Mouse (Mus musculus) layer of hippocampus, adult 2 months (tissue): ENCODE results near the gene Tcp10c. TPM values are rescaled to one million over a fixed set of nuclear protein-coding genes. Genes with fewer than 3 reads are reported as not detected.

ENCODE experiments used
- total RNA-seq, 2 experiments: library from RNA; stranded (reverse); gene quantifications; 2 replicates each; pipeline ENCODE4 v1.2.3; 2021

Tcp10c gene
- total RNA-seq, 2 experiments from 2014 or later: 0.23 to 0.52 TPM

Other genes starting within 250 kb of the Tcp10c start
- not detected for gene Unc93a, start 222.8 kb upstream of the Tcp10c start, total RNA-seq
- not detected for gene Smok2a, start 133.4 kb upstream of the Tcp10c start, total RNA-seq
- gene Smok2b, start 124.3 kb upstream of the Tcp10c start, total RNA-seq: not detected